Mouse (Mus musculus) brain, embryonic 14.5 days (tissue): Measurements from ENCODE around the gene Slco3a1.

ENCODE experiments used
- CTCF ChIP-seq: fragments of 200-500 bp; IDR thresholded peaks from 2 replicates; pipeline ENCODE4 v1.5.1; 2012; ENCODE audit warnings: inconsistent platforms, mild to moderate bottlenecking, moderate library complexity, borderline replicate concordance; ENCODE audit not compliant: insufficient read depth, insufficient read length; ENCODE audit errors: extremely low read depth
- POLR2A ChIP-seq: fragments of 200-500 bp; IDR thresholded peaks from 2 replicates; pipeline ENCODE4 v1.6.1; 2012; ENCODE audit warnings: mild to moderate bottlenecking, inconsistent platforms, borderline replicate concordance; ENCODE audit not compliant: poor library complexity, insufficient read depth, insufficient read length, severe bottlenecking; ENCODE audit errors: extremely low read depth

- no peak for TF ChIP-seq POLR2A
- TF ChIP-seq CTCF: no peak
Observed at GRCm38 (mm10) chr7:74399154-74399553, 155.4 kb downstream of the Slco3a1 start.
